Mouse (Mus musculus) layer of hippocampus, adult 2 months (tissue): ENCODE results near the gene Baiap2. TPM values are rescaled to one million over a fixed set of nuclear protein-coding genes. Genes with fewer than 3 reads are reported as not detected.

Experiments used
- DNase-seq, 2 experiments: peaks; one replicate each; pipeline ENCODE4 v3.0.0; 2022; ENCODE audit warnings: low spot score in 2 of 2
- H3K27ac ChIP-seq: fragments of 200-600 bp; 2 replicates; pipeline ENCODE4 v1.8.1; 2022
- H3K4me3 ChIP-seq: fragments of 200-600 bp; 2 replicates; pipeline ENCODE4 v1.8.1; 2022; ENCODE audit warnings: mild to moderate bottlenecking
- CTCF ChIP-seq: fragments of 200-600 bp; conservative IDR thresholded peaks from 2 replicates; pipeline ENCODE4 v1.8.1; 2022; ENCODE audit warnings: antibody characterized with exemption, mild to moderate bottlenecking, moderate library complexity
- total RNA-seq, 2 experiments: library from RNA; stranded (reverse); gene quantifications; 2 replicates each; pipeline ENCODE4 v1.2.3; 2021

The Baiap2 gene
- total RNA-seq, 2 experiments from 2014 or later = 244 to 257 TPM

DNA sequence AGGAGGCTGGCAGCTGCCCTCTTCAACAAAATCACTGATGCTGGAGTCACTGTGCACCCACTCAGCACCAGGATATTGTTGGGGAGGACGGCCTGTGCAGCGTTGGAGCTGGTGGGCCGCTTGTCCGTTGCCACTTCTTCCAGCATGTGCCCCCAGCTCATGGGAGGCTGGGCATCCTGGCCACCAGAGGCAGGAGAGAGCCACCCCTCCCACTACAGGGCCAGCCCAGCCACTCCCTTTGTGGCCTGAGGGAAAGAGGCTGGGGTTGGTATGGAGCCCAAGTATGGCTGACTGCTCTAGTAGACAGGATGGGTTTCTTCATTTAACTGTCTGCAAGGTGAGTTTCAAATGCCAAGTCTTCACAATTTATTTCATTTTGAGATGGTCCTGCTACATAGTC, 72.2 kb downstream of the Baiap2 start:
- Histone ChIP-seq H3K27ac (peak overlapping the region; percentile 89; the same call in 1 of the 2 replicates), H3K4me3 (peak overlapping the region; percentile 22)
- no peak for DNase-seq
- TF ChIP-seq CTCF = peak; percentile 54

DNA sequence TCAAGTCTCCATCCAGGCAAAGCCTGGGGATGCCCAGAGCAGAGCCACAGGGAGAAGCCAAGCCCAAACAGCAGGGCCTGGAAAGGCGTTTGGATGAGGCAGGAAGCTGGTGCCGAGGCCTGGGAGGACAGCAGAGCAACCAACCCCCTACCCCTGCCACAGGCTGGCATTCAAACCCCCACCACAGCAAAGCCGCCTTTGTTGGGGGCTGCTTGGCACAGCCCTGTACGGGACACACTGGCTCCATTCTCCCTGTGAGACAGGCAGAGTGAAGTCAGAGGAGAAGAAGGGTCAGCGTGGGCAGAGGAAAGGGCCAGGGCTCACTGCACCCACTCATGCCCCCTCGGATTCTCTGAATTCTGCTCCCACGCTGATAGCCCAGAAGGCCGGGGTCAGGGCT, 74.4 kb downstream of the Baiap2 start:
- TF ChIP-seq CTCF = no peak
- Histone ChIP-seq H3K27ac (peak overlapping the region; percentile 89), H3K4me3 (peak overlapping the region; percentile 39)
- peak; percentile 37 to 65 for DNase-seq

DNA sequence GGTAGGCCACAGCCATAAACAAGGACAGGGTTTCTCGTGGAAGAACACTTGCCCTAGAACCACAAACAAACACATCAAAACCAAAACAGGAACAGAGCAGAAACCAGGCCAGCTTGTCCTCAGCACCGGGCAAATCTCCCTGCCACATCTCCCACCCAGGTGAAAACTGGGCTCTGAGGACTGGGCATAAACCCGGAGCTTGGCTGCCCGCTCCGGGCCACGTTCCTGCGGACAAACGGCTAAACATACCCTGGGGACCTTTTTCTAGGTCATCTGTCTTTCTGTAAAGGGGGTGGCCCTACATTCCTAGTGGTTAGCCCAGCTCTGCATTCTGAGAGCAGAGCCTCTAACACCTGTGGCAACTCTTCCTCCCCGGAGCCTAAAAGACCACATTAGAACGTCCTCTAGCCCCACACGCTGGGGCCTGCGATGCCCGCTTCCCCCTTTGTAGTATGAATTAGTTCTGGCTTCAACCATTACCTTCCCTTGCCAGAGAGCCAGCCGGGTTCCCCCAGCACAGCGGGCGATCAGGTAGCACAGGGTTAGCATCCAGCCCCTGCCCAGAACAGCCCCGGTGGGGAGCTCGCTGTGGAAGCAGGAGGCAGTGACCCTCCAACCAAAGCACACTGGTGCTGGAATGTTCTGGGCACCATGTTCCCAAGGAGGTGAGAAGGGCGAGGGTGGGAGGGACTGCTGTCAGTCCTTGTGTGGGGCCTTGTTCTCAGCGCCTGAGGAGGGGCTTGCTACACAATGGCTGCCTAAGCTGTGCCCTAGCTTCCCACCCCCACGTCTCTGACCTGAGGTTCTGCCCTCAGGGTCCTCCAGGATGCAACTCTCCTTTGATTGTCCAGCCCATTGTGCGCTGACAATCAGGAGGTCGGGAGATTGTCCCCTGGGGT, 77.2 kb downstream of the Baiap2 start:
- Histone ChIP-seq H3K4me3 (no peak overlapping the region), H3K27ac (peak overlapping the region; percentile 89)
- DNase-seq = no peak
- TF ChIP-seq CTCF = no peak

DNA sequence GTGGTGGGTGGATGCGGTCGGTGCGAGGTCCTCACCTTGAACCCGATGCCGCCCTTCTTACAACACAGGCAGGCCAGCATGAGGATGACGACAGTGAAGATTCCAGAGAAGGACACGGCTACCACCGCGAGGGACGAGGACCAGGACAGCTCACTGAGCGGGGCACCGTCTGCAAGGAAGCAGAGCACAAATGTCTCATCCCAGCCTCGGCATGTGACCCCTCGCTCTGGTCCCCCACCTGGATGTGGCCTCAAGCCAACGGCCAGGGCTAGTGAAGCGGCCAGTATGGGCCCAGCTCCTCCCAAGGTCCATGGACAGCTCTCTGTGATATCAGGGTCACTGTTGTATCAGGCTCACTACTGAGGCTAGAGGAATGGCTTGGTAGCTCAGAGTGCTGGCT, 78.8 kb downstream of the Baiap2 start:
- no peak overlapping the region for H3K4me3 ChIP-seq
- no peak for DNase-seq
- H3K27ac ChIP-seq = peak overlapping the region; percentile 89; the same call in 1 of the 2 replicates
- TF ChIP-seq CTCF = no peak

DNA sequence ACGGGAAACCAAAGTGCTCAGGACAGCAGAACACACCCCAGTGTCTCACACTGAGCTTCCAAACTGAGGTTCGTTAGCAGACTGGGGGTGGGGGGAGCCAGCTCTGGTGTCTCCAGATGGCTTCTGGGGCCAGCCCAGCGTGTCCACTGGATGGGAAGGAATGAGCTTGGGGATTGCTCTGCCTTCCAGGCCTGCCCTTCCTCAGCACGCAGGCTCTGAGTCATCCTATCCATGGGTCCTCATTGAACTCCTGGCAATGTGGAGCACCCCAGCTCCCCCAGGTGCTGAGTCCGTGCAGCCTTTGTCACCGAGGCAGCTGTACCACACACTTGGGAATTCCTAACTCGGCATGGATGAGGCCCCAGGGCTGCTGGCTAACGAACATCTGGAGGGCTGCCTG, 79.7 kb downstream of the Baiap2 start:
- H3K27ac ChIP-seq = peak overlapping the region; percentile 79
- TF ChIP-seq CTCF = no peak
- H3K4me3 ChIP-seq = no peak overlapping the region
- no peak for DNase-seq

DNA sequence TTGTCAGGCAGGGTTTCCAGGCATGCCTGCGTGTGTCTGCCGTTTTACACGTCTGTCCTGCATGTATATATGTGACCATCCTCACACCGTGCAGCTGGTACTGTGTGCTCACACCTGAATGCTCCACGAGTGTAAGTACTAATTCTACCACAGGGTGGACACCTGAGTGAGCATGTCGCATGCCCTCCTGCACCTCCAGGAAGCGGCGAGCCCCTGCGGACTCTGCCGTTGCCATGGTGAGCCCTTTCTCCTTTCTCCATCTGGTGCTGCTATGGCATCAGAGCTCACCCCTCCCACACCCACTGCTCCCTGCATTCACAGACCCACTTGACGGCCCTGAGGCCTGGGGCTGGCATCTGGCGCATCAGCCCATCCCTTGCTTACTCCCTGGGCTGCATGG, 80.3 kb downstream of the Baiap2 start:
- DNase-seq = no peak
- no peak overlapping the region for H3K4me3 ChIP-seq
- H3K27ac ChIP-seq = peak overlapping the region; percentile 79
- TF ChIP-seq CTCF = peak; percentile 40

DNA sequence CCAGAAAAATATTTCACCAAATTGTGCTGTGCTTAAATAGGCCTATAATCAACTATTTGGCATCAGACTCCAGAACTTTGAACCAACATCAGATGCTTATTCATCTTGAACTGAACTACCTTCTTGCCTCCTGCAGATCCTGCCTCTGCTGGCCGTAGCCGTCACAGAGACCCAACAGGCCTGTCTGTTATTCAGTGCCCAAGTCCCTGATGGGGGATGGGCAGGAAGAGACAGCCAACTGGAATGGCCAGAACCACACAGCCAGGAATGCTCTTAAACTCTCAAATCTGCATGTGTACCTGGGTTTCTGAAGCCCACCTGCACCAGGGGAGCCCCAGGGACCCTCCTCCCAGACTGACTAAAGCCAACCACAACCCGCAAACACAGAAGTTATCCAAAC, 84.4 kb downstream of the Baiap2 start:
- no peak for TF ChIP-seq CTCF
- H3K27ac ChIP-seq = peak overlapping the region; percentile 19; the same call in 1 of the 2 replicates
- no peak for DNase-seq
- H3K4me3 ChIP-seq = no peak overlapping the region

DNA sequence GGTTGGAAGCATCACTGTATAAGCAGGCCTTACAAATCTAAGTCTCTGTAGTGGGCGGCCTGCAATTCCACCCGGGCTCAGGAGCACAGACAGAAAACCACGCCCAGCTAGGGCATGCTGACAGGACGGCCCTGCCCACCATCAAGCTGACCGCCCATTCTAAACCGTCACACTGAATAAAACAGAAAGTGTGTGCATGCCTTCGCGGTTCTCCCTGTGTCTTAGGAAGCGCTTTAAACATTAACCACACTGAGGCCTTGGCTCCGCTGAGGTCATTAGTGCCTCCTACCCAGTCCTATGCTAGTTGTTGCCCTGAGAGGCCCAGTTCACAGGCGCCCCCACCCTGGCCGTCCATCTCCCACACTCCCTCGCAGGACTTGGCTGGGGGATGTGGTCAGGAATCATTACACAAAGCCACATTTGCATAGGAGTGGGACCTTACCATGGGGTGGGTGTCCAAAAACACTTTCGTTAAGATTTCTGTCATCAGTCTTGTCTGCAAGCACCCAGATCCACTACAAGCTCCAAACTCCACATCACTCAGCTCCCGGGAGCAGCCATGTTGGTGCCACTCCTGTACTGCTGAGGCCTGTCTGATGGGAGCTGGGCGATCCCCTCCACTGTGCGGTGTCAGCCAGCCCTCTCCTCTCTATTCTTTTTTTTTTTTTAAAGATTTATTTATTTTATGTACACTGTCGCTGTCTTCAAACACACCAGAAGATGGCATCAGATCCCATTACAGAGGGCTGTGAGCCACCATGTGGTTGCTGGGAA, 85.9 kb downstream of the Baiap2 start:
- no peak for DNase-seq
- TF ChIP-seq CTCF = peak; percentile 27
- Histone ChIP-seq H3K4me3 (no peak overlapping the region), H3K27ac (peak overlapping the region; percentile 61)

DNA sequence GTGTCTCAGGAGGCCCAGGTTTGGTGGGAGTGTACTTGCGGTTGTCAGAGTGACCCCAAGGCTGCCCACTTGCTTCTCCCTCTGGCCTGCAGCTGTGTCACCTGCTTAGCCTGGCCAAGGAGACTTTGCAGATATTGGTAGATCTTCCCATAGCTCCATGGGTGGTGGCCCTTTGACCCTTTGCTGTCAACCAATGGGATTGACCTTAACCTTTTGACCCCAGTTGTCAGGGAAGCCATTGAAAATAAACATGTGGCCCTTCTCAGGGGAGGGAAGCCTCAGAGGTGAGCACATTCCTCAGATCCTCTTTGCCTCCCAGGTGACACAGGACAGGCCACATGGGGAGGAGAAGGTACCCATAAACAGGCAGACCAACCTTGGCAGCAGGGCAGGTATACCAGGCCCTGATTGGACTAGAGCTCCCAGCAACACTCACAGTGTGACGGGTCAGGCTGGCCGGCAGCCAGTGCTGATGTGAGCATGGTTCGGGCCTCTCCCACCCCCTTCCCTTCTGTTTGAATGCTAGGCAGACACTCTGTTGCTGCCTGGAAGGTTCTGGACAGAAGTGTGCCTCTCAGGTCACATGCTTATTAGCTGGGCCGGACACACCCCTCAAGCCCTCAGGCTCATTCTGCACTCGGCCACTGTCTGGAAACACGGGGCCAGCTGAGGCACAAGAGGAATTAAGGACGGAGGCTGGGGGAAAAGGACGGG, 87.0 kb downstream of the Baiap2 start:
- DNase-seq = no peak
- H3K4me3 ChIP-seq = no peak overlapping the region
- TF ChIP-seq CTCF = no peak
- H3K27ac ChIP-seq = peak overlapping the region; percentile 81

DNA sequence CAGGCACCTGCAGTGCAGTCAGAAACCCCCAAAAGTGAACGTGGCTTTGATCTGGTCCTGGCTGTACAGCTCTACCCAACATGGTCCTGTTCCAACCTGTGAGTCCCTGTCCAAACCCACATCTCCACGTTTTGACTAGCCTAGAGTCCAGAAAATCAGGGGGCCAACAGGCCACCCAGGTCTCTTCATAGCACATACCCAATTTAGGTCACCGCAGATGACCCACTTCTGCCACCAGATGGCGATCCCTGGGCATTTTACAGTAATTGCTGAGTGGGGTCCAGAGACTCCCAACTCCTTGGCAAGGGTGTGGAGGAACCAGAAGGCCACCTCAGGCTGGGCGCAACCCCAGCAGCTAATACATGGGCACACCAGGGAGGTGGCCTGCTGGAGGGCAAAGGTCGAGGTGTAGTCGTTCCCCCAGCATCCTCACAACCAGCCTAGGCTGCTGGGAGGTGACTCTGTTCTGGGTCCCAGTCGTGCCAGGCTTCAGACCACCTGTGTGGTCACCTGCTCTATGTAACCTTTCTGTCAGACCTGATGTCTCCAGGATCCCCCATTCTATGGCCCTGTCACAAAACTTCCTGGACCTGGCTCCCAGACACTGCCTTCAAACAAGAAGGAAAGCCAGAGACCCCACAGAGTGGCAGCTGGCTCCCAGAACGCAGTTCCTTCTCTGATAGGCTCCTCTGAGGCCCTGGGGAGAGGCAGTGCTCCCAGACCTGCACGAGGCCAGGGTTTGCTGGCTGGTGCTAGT, 87.8 kb downstream of the Baiap2 start:
- H3K4me3 ChIP-seq = no peak overlapping the region
- TF ChIP-seq CTCF = peak; percentile 82
- peak in 1 of 2 experiments; percentile 40 for DNase-seq
- H3K27ac ChIP-seq = peak overlapping the region; percentile 81

DNA sequence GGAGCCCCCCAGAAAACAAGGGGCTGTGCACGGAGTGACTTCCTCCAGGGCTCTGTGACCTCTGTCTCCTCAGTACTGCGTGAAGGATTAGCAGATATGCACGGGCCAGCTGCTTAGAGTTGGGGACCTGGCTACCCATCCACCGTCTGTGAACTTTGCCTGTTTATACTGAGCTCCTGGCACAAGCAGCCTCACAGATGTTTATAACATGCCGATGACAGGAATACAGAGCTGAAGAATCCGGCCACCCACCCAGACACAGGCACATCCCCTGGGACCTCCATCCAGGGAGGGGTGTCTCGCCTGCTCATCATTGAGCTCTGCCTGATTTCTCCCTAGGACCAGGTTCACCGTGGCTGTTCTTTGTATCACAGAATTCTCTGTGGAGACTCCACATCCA, 89.5 kb downstream of the Baiap2 start:
- Histone ChIP-seq H3K27ac (0 out of 2 replicates have a peak overlapping the region, but pooled peaks have one; percentile 5), H3K4me3 (no peak overlapping the region)
- DNase-seq = no peak
- no peak for TF ChIP-seq CTCF

DNA sequence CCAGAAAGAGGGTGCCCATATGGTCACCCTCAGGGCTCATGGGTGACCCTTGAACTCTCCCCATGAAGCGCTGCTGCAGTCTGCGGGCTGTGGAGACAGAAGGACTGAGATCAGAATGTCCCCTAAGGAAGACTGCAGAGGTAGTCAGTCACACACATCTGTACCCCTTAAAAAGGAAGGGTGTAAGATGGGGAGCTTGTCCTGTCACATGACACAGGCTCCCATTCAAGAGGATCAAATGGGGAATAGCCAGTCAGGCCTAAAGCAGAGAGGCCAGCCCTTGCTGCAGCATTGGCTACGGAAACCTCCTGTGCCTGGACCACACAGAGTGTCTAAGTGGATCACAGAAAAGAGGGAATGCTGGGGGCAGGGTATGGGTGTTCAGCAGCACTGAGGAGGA, 90.9 kb downstream of the Baiap2 start:
- DNase-seq = no peak
- Histone ChIP-seq H3K4me3 (no peak overlapping the region), H3K27ac (peak overlapping the region; percentile 53; the same call in 1 of the 2 replicates)
- no peak for TF ChIP-seq CTCF
